Mouse (Mus musculus): ENCODE data around the gene Spata17. TPM values are rescaled to one million over a fixed set of nuclear protein-coding genes. Genes with fewer than 3 reads are reported as not detected.

Gene Spata17
- total and polyA plus RNA-seq, 3 experiments, result 0.24 TPM; not detected in 2

DNA sequence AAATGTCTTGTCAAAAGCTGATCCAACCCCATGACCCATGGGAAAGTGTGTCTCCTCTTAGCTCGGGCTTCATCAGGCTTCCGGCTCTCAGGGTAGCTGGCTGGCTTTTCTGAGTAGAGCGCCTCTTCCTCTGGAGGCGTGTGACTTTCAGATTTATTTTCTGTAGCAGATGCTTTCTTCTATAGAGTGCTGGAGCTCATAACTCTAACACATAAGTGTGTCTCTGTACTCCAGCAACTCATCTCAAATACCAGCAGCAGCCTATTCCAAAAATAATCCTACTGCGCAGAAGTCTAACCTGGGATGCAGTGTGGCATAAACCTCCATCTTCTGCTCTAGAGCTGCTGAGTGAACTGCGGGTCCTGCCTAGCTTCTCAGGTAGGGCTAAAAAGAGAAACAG lies 186.4 kb downstream of the Spata17 start:
- H3K4me1 ChIP-seq (ENCODE audit: control insufficient read depth in 1 of 2, insufficient read depth in 2 of 2), result peaks cover 0 to 22% of the 10 kb centered on the region in 2 experiments; a peak in 2 of 4 replicates
- no peak for DNase-seq (ENCODE audit: extremely low read depth)
- no peak for TF ChIP-seq ZMIZ1 (IDR thresholded peaks at IDR 0.05; ENCODE audit: low read depth, low read length)
- TF ChIP-seq ZNF384 (IDR thresholded peaks at IDR 0.05; ENCODE audit: low read depth, low read length), result no peak
- no peak for TF ChIP-seq POLR2AphosphoS2 (IDR thresholded peaks at IDR 0.05; ENCODE audit: low read depth, low read length)
- TF ChIP-seq POLR2A (IDR thresholded peaks at IDR 0.05; ENCODE audit: low read depth, low read length), result no peak
- no peak for TF ChIP-seq USF2 (conservative IDR thresholded peaks at IDR 0.05; ENCODE audit: low read depth, low read length)
- TF ChIP-seq JUND (conservative IDR thresholded peaks at IDR 0.05; ENCODE audit: low read depth, low read length), result no peak
- TF ChIP-seq CHD1 (IDR thresholded peaks at IDR 0.05; ENCODE audit: low read depth, low read length), result no peak
- TF ChIP-seq PAX5 (IDR thresholded peaks at IDR 0.05; ENCODE audit: low read length), result no peak
- TF ChIP-seq ETS1 (conservative IDR thresholded peaks at IDR 0.05; ENCODE audit: low read depth, low read length), result no peak
- no peak for TF ChIP-seq TCF12 (IDR thresholded peaks at IDR 0.05; ENCODE audit: low read depth, low read length)
- no peak for TF ChIP-seq TBP (conservative IDR thresholded peaks at IDR 0.05; ENCODE audit: low read depth, low read length)
- TF ChIP-seq UBTF (IDR thresholded peaks at IDR 0.05; ENCODE audit: low read depth, low read length), result no peak
- dilution Hi-C loops (cut with MboI; ENCODE audit: extremely low pct_ligation_motif_present, extremely low pct_unique_long_range_greater_than_20kb, low sequenced_read_pairs), result no loop called here
- in situ Hi-C loops (cut with MboI; ENCODE audit: low pct_ligation_motif_present, low pct_unique_long_range_greater_than_20kb, low sequenced_read_pairs), result no loop called here
- H3K36me3 ChIP-seq (replicated peaks in 1 of 2; ENCODE audit: control insufficient read depth in 1 of 2, insufficient read depth in 1 of 2, low read length in 1 of 2), result no peaks in the 10 kb centered on the region
- no peak overlapping the region for H3K4me2 ChIP-seq (ENCODE audit: insufficient read depth, low read depth, poor library complexity, severe bottlenecking)
- H3K4me3 ChIP-seq (replicated peaks in 1 of 3; ENCODE audit: low read depth in 2 of 3, low read length in 2 of 3, poor library complexity in 1 of 3), result no peak overlapping the region
- H3K9ac ChIP-seq (ENCODE audit: insufficient read depth, low read depth), result no peak overlapping the region
- H3K27me3 ChIP-seq (replicated peaks), result no peaks in the 10 kb centered on the region
- no peaks in the 10 kb centered on the region for H3K79me2 ChIP-seq (replicated peaks; ENCODE audit: control insufficient read depth, extremely low read depth, insufficient read depth, poor library complexity, severe bottlenecking)
- H3K27ac ChIP-seq (ENCODE audit: insufficient read depth, low read depth), result no peak overlapping the region
- H3K9me3 ChIP-seq (replicated peaks; ENCODE audit: low read length), result no peaks in the 10 kb centered on the region

DNA sequence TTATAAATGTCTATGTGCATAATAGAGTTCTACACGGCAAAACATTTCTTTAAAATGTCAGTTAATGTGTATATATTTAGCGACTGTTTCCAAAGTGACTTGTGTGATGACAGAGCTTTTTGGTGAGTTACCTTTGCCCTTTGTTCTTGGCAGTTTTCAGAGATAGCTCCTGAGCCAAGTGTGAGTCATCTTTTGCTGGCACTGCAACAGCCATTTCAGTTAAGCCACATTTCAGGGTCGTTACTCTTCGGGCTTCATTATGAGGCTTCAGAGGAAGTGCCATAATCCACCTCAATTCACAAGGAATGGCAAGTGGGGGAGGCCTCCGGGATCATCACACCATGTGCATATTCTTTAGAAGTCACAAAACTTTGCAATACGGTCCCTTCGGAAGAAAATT lies 195.3 kb downstream of the Spata17 start:
- in situ Hi-C loops (cut with MboI; ENCODE audit: low pct_ligation_motif_present, low pct_unique_long_range_greater_than_20kb, low sequenced_read_pairs) (no loop called here), dilution Hi-C loops (cut with MboI; ENCODE audit: extremely low pct_ligation_motif_present, extremely low pct_unique_long_range_greater_than_20kb, low sequenced_read_pairs) (no loop called here)
- Histone ChIP-seq H3K4me1 (ENCODE audit: control insufficient read depth in 1 of 2, insufficient read depth in 2 of 2) (peaks cover 0 to 9% of the 10 kb centered on the region in 2 experiments; a peak in 2 of 4 replicates), H3K79me2 (replicated peaks; ENCODE audit: control insufficient read depth, extremely low read depth, insufficient read depth, poor library complexity, severe bottlenecking) (no peaks in the 10 kb centered on the region), H3K27me3 (replicated peaks) (no peaks in the 10 kb centered on the region), H3K36me3 (replicated peaks in 1 of 2; ENCODE audit: control insufficient read depth in 1 of 2, insufficient read depth in 1 of 2, low read length in 1 of 2) (no peaks in the 10 kb centered on the region), H3K9me3 (replicated peaks; ENCODE audit: low read length) (no peaks in the 10 kb centered on the region), H3K4me2 (ENCODE audit: insufficient read depth, low read depth, poor library complexity, severe bottlenecking) (no peak overlapping the region), H3K27ac (ENCODE audit: insufficient read depth, low read depth) (no peak overlapping the region), H3K4me3 (replicated peaks in 1 of 3; ENCODE audit: low read depth in 2 of 3, low read length in 2 of 3, poor library complexity in 1 of 3) (no peak overlapping the region), H3K9ac (ENCODE audit: insufficient read depth, low read depth) (no peak overlapping the region)
- DNase-seq (ENCODE audit: extremely low read depth), result no peak
- TF ChIP-seq CHD2 (IDR thresholded peaks at IDR 0.05; ENCODE audit: low read length), result no peak
- no peak for TF ChIP-seq ETS1 (conservative IDR thresholded peaks at IDR 0.05; ENCODE audit: low read depth, low read length)
- TF ChIP-seq USF2 (conservative IDR thresholded peaks at IDR 0.05; ENCODE audit: low read depth, low read length), result no peak
- TF ChIP-seq NELFE (IDR thresholded peaks at IDR 0.05; ENCODE audit: low read depth, low read length), result no peak
- no peak for TF ChIP-seq ZC3H11A (IDR thresholded peaks at IDR 0.05; ENCODE audit: low read depth, low read length)
- TF ChIP-seq GABPA (IDR thresholded peaks at IDR 0.05; ENCODE audit: insufficient replicate concordance, low read depth, low read length), result no peak
- TF ChIP-seq MAFK (IDR thresholded peaks at IDR 0.05; ENCODE audit: insufficient replicate concordance, low read length), result no peak
- TF ChIP-seq POLR2AphosphoS2 (IDR thresholded peaks at IDR 0.05; ENCODE audit: low read depth, low read length), result no peak
- TF ChIP-seq MAX (IDR thresholded peaks at IDR 0.05; ENCODE audit: low read length), result no peak
- TF ChIP-seq NRF1 (IDR thresholded peaks at IDR 0.05; ENCODE audit: low read depth, low read length), result no peak
- no peak for TF ChIP-seq SMC3 (IDR thresholded peaks at IDR 0.05; ENCODE audit: low read depth, low read length)
- TF ChIP-seq ZMIZ1 (IDR thresholded peaks at IDR 0.05; ENCODE audit: low read depth, low read length), result no peak
- TF ChIP-seq USF1 (IDR thresholded peaks at IDR 0.05; ENCODE audit: low read depth, low read length), result no peak
- no peak for TF ChIP-seq E2F4 (IDR thresholded peaks at IDR 0.05; ENCODE audit: insufficient replicate concordance, low read depth, low read length)
- TF ChIP-seq SIN3A (IDR thresholded peaks at IDR 0.05; ENCODE audit: low read length), result no peak
- no peak for TF ChIP-seq EP300 (IDR thresholded peaks at IDR 0.05; ENCODE audit: low read length)

All from CH12.LX (cell line).